Mouse (Mus musculus) kidney, adult 18-20 months (tissue): ENCODE results near the gene Galnt2.

Experiments used
- DNase-seq: peaks from one replicate; pipeline ENCODE4 v3.0.0; 2021

Gene Galnt2

DNA sequence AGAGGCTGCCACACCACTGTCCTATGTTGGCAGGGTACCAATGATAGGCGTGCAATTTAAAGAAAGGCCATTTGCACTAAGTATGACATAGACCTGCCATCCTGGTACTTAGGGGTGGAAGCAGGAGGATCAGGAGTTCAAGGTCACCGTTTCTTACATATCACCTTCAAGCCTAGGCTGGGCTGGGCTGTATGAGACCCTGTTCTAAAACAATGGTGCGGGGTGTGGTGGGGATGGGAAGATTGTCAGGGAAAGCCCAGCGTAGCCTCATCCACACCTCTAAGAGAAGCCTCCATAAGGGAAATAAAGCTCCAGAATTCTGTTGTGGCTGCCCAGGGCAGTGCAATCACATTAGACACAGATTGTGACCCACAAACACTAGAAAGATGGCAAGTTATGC lies 4.3 kb downstream of the Galnt2 start:
- no peak for DNase-seq

DNA sequence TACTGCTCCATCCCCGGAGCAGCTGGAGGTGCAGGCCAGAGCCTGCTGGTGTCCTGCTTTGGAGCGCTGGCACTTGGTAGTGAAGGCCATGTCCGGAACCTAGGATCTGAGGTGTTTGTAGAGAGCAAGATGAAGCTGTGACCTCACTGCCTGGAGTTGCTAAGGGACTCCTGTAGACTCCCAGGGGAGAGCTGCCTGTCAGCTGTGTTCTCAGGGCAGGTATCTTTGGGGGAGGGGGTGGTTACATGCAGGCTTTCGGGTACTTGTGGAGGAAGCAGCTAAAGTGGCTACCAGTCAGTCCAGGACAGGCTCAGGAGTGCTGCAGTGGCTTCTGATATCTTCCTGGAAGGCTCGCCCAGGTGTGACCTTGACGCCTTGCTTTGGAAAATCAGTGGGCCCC lies 8.2 kb downstream of the Galnt2 start:
- DNase-seq = no peak

DNA sequence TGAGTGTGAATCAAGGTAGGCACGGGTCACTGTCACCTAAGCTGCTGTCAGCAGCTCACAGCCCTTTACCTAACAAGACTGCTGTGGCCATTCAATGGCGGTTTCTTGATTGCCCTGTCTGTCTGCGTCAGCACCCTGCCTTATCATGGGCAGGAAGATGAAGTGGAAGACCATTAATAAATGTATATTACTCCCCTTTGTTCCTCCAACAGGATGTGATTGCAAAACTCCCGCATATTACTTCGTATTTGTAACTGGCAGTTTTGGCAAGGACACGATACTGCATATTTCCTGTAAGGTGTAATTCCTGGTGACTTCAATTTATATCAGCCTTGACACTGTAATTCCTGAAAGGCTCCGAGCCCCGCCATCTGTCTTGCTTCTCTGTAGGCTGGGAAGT lies 9.7 kb downstream of the Galnt2 start:
- no peak for DNase-seq

- no peak for DNase-seq
Measured at GRCm38 (mm10) chr8:124242208-124242607, 11.0 kb downstream of the Galnt2 start.

DNA sequence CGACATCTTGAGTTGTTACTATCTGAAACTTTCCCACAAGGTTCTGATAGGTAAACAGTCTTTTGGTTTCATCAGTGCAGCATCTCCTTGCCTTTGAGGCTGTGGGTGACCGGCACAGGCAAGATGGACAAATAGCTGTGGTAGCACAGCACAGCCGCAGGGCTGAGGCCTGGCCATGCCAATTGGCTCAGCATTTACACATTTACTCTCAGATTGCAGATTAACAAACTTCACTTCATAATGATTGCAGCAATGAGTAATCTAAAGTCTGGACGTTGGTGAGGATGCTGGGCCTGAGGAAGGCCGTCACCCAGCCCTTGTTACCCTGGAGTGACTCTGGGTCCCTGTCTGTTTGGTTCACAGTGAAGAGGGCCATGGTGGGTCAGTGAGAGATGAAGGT lies 11.7 kb downstream of the Galnt2 start:
- no peak for DNase-seq

DNA sequence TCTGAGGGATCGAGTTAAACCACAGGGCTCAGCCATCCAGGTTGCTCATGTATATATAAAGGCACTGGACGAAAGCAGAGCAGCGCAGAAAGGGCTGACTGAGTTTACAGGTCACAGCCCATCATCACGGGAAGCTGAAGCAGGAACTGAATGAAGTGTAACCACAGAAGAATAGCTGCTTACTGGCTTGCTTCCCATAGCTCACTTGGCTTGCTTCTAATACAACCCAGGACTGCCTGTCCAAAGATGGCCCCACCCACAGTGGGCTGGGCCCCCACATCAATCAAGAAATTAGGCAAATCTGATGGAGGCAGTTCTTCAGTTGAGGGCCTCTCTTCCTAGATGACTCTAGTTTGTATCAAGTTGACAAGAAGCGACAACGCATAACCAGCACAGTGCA lies 16.4 kb downstream of the Galnt2 start:
- DNase-seq = no peak

DNA sequence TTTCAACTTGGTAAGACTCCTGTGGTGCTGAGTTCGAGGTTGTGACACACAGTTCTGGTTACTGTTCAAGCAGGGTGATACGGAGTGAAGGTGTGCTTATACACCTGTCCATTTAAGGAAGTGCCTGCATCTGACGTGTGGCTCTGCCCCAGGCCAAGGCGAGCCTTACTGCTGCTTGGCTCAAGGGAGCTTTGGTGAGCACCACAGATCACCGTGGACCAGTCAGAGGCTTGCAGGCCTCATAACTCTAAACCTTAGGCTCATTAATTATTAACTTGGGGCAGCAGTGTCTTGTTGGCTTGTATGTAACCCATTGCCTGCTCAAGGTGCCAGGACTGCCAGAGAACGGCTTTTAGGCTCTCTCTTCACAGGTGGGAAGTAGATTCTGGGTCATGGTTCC lies 17.5 kb downstream of the Galnt2 start:
- DNase-seq = peak; percentile 55

- DNase-seq = no peak
Measured at GRCm38 (mm10) chr8:124250255-124250654, 19.1 kb downstream of the Galnt2 start.

GRCm38 (mm10) chr8:124250785-124251184 lies 19.6 kb downstream of the Galnt2 start:
- DNase-seq = no peak

- peak; percentile 42 for DNase-seq
Measured at GRCm38 (mm10) chr8:124252533-124252950, 21.4 kb downstream of the Galnt2 start.

DNA sequence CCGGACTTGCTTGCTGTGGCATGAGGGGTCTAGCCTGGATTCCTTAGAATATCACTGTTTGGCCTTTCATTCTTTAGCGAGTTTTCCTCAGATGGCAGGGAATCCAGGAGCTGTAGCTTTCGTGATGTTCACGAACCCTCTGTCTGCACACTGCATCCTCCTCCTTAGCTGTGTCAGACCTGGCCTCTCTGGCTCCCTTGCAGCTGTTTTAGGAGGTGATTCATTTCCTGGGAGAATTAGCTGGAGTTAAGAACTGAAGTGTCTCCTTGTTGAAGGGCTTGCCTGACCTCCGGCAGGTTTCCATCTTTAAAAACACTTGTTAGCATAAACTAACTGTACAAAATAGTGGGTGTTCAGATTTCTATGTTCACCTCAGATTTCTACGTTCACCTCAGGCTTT lies 22.7 kb downstream of the Galnt2 start:
- DNase-seq = no peak

- DNase-seq = no peak
Measured at GRCm38 (mm10) chr8:124256841-124257240, 25.6 kb downstream of the Galnt2 start.

GRCm38 (mm10) chr8:124257363-124257762 lies 26.2 kb downstream of the Galnt2 start:
- peak; percentile 69 for DNase-seq

DNA sequence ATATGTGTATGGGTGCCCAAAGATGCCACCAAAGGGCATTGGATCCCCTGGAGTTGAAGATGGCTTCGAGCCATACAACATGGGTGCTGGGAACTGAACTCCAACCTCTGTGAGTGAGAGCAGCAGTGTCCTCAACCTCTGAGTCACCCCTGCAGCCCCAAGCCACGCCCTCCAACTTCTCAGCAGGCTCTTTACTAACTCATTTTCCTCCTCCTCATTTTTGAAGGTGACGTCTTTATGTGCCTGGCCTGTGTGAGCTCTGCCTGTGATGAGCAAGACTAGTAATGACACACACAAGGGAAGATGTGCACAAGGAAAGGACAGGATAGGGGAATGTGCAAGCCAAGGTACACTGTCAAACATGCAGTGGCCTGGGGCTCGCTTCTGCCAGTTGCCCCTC lies 28.0 kb downstream of the Galnt2 start:
- DNase-seq = no peak

DNA sequence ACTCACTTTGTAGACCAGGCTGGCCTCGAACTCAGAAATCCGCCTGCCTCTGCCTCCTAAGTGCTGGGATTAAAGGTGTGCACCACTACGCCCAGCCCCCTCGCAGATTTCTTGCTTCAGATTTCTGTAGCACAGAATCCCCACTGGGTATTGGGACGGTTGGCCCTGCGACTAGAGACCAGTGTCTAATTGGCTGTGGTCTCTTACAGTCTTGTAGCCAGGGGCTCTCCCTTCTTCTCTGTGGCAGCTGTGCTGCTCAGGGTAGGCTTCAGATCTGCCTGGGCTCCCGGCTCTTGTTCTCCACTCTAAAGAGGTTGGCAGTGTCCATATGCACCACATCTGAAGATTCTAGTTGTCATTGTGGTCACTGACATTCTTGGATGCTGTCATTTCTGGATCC lies 28.7 kb downstream of the Galnt2 start:
- no peak for DNase-seq

- DNase-seq = no peak
Measured at GRCm38 (mm10) chr8:124260371-124260770, 29.2 kb downstream of the Galnt2 start.

DNA sequence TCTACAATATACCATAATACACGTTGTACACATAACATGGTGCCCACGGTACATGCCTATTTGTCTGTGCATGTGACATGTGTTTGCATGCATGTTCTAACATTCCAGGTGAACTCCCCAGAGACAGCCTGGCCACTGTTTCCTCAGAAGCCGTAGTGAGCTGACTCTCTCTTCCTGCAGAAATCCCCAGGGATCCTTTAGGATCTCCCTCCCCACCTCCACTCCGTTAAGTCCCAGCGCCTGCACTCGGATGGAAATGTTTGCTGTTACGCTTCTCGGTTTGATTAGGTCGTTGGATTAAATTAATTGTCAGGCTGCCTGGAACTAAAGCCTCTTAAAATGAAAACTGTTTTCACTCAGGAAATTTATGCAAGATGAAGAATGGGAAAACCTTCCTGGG lies 31.9 kb downstream of the Galnt2 start:
- no peak for DNase-seq

DNA sequence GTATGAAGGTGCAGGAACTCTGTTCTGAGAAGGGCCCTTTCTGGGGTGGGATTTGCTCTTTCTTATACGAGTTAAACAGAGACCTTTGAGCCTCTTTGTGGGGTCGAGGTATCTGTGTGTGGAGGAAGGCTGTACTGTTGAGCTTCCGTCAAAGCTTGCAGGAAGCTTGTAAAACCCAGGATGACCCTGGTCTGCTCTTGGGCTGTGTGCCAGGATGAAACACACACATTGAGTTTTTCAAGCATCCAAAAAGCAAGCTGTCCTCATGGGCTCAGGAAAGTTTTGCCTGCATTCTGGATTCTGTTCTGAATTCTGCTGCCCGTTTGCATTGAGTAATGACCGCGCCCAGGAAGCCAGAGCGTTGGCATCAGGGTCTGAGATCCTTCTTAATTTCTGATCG lies 32.8 kb downstream of the Galnt2 start:
- DNase-seq = no peak

- no peak for DNase-seq
Measured at GRCm38 (mm10) chr8:124264671-124265070, 33.5 kb downstream of the Galnt2 start.

DNA sequence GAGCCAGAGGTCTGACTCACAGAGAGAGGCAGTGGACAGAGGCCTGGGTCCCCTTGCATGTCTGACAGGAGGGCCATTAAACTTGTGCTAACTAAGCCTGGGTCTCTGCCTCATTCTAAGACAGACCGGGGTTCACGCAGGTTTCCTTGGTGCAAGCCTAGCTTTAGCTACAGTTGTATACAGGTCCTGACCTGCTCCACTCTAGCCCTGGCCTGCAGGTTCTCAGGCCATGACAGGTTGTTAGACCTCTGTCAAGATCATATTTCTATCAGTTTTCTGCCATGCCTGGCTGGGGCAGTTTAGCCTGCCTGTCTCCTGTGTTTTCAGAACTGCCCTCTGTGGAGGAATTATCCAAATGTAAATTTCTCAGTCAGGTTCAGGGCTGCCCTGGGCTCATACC lies 33.9 kb downstream of the Galnt2 start:
- DNase-seq = no peak

DNA sequence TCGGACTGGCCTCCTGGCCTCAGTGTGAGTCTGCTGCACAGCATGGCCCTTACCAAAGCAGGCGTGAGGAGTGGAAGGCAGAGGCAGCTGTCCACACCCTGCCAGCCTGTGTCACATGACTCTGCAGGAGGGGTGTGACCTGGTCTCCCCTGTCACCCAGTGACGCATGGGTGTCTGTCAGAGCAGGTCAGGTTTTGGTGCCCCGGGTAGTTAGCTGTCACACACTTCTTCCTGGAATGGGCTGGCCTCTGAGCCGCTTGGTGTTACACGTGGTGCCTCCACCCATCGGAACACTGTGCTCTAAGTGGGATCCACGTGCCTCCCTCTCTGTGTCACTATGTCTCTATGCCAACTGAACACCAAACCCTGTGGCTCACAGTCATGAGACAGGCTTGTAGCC lies 34.6 kb downstream of the Galnt2 start:
- no peak for DNase-seq

GRCm38 (mm10) chr8:124267206-124267605 lies 36.0 kb downstream of the Galnt2 start:
- DNase-seq = no peak

GRCm38 (mm10) chr8:124270504-124270903 lies 39.3 kb downstream of the Galnt2 start:
- DNase-seq = no peak

- no peak for DNase-seq
Measured at GRCm38 (mm10) chr8:124270904-124271303, 39.7 kb downstream of the Galnt2 start.

GRCm38 (mm10) chr8:124271518-124271917 lies 40.3 kb downstream of the Galnt2 start:
- DNase-seq = no peak

GRCm38 (mm10) chr8:124272792-124273191 lies 41.6 kb downstream of the Galnt2 start:
- DNase-seq = peak; percentile 47
